Mouse (Mus musculus): Measurements from ENCODE around the gene Fbxl22. TPM values are rescaled to one million over a fixed set of nuclear protein-coding genes. Genes with fewer than 3 reads are reported as not detected.
A peak's percentile ranks its signal among the peaks of the same experiment; 100 is the strongest.

Gene Fbxl22
- total RNA-seq (2021), result 10 to 100 TPM; 28.1 to 33.0 TPM

GRCm38 (mm10) chr9:66514256-66514770 lies at the start of gene Fbxl22:
Fbxl22 (minus strand) TSS chr9:66514593.
- DNase-seq, result peak; percentile 55 to 56
- intact Hi-C loops (cut with DNase I), result loop anchor here (5.0 kb wide), 4 partner anchors 193 to 463 kb away; partner anchors contain the start of genes Aph1b, Aph1c, Gm10647 and Lactb

GRCm38 (mm10) chr9:66562215-66562614 lies 47.8 kb upstream of the Fbxl22 start:
- no peak for DNase-seq
- intact Hi-C loops (cut with DNase I), result no loop called here

- no peak for DNase-seq
- intact Hi-C loops (cut with DNase I), result no loop called here
These were observed 47.1 kb upstream of the Fbxl22 start for GRCm38 (mm10) chr9:66561496-66561895.

- no peak for DNase-seq
- intact Hi-C loops (cut with DNase I), result no loop called here
These were observed 46.3 kb upstream of the Fbxl22 start for GRCm38 (mm10) chr9:66560728-66561127.

GRCm38 (mm10) chr9:66560295-66560694 lies 45.9 kb upstream of the Fbxl22 start:
- peak in 1 of 2 experiments; percentile 12 for DNase-seq

GRCm38 (mm10) chr9:66558971-66559370 lies 44.6 kb upstream of the Fbxl22 start:
- intact Hi-C loops (cut with DNase I), result loop anchor here (5.0 kb wide), 2 partner anchors 33 to 53 kb away; partner anchors contain the start of gene Usp3
- no peak for DNase-seq

More at GRCm38 (mm10) chr9:66560295-66560694, 45.9 kb upstream of the Fbxl22 start:
- intact Hi-C loops (cut with DNase I), result no loop called here

GRCm38 (mm10) chr9:66542785-66543184 lies 28.4 kb upstream of the Fbxl22 start:
- no peak for DNase-seq
- intact Hi-C loops (cut with DNase I), result no loop called here

- DNase-seq, result no peak
- intact Hi-C loops (cut with DNase I), result no loop called here
These were observed 7.2 kb upstream of the Fbxl22 start for GRCm38 (mm10) chr9:66521595-66521994.

GRCm38 (mm10) chr9:66520299-66520698 lies 5.9 kb upstream of the Fbxl22 start:
- intact Hi-C loops (cut with DNase I), result no loop called here
- DNase-seq, result no peak

- intact Hi-C loops (cut with DNase I), result no loop called here
- DNase-seq, result no peak
These were observed 4.5 kb upstream of the Fbxl22 start for GRCm38 (mm10) chr9:66518901-66519300.

GRCm38 (mm10) chr9:66518251-66518650 lies 3.9 kb upstream of the Fbxl22 start:
- intact Hi-C loops (cut with DNase I), result no loop called here
- DNase-seq, result no peak

- intact Hi-C loops (cut with DNase I), result no loop called here
- DNase-seq, result no peak
These were observed 3.4 kb upstream of the Fbxl22 start for GRCm38 (mm10) chr9:66517746-66518145.

GRCm38 (mm10) chr9:66516296-66516940 lies 2.0 kb upstream of the Fbxl22 start:
- intact Hi-C loops (cut with DNase I), result no loop called here
- peak in 1 of 2 experiments; percentile 14 for DNase-seq

- intact Hi-C loops (cut with DNase I), result no loop called here
- DNase-seq, result no peak
These were observed 1.4 kb upstream of the Fbxl22 start for GRCm38 (mm10) chr9:66515680-66516210.

- intact Hi-C loops (cut with DNase I), result no loop called here
- no peak for DNase-seq
These were observed 722 bp upstream of the Fbxl22 start for GRCm38 (mm10) chr9:66515115-66515514.

- peak in 1 of 2 experiments; percentile 34 for DNase-seq
- intact Hi-C loops (cut with DNase I), result loop anchor here (2.0 to 5.0 kb wide), 5 partner anchors 97 to 464 kb away; partner anchors contain the start of genes Aph1b, Aph1c, Gm10647 and Lactb
These were observed 635 bp downstream of the Fbxl22 start for GRCm38 (mm10) chr9:66513661-66514255.

- intact Hi-C loops (cut with DNase I), result loop anchor here (2.0 to 5.0 kb wide), 5 partner anchors 98 to 464 kb away; partner anchors contain the start of genes Aph1b, Aph1c, Gm10647 and Lactb
- DNase-seq, result peak in 1 of 2 experiments; percentile 18
These were observed 1.2 kb downstream of the Fbxl22 start for GRCm38 (mm10) chr9:66513150-66513549.

- intact Hi-C loops (cut with DNase I), result loop anchor here (1.0 to 5.0 kb wide), 6 partner anchors 80 to 465 kb away; partner anchors contain the start of genes Aph1b, Aph1c, Gm10647 and Lactb
- peak; percentile 78 to 80 for DNase-seq
These were observed 2.1 kb downstream of the Fbxl22 start for GRCm38 (mm10) chr9:66512351-66512671.

GRCm38 (mm10) chr9:66511580-66512350 lies 2.6 kb downstream of the Fbxl22 start:
- intact Hi-C loops (cut with DNase I), result loop anchor here (1.0 to 5.0 kb wide), 6 partner anchors 81 to 466 kb away; partner anchors contain the start of genes Aph1b, Aph1c, Gm10647 and Lactb
- DNase-seq, result peak; percentile 90 to 92

- intact Hi-C loops (cut with DNase I), result loop anchor here (5.0 kb wide), 4 partner anchors 196 to 466 kb away; partner anchors contain the start of genes Aph1b, Aph1c, Gm10647 and Lactb
- no peak for DNase-seq
These were observed 3.4 kb downstream of the Fbxl22 start for GRCm38 (mm10) chr9:66510944-66511343.

Measured in heart, postnatal 36 days (tissue).